Mouse (Mus musculus) bone marrow macrophage, adult 2 months (primary cell): ENCODE data around the gene Suv39h1.

Source experiments
- CTCF ChIP-seq: IDR thresholded peaks from 2 replicates; pipeline ENCODE4 v1.5.1; 2012; ENCODE audit warnings: low read depth, mild to moderate bottlenecking, low read length, moderate library complexity
- POLR2A ChIP-seq: IDR thresholded peaks from 2 replicates; pipeline ENCODE4 v1.6.1; 2012; ENCODE audit warnings: mild to moderate bottlenecking, low read depth, low read length, borderline replicate concordance

GRCm38 (mm10) chrX:8017142-8017541, 57.4 kb downstream of the Suv39h1 start:
- TF ChIP-seq POLR2A, result no peak
- peak; percentile 56 for TF ChIP-seq CTCF
